Mouse (Mus musculus) layer of hippocampus, adult 2 months (tissue): ENCODE measurements around the gene Gm10229. TPM values are rescaled to one million over a fixed set of nuclear protein-coding genes. Genes with fewer than 3 reads are reported as not detected.
"Not testable (repeated sequence)": the region's sequence is repeated elsewhere in the genome, so short reads cannot be mapped to it uniquely, and the experiment has no call there.

ENCODE experiments used
- DNase-seq, 2 experiments: peaks; one replicate each; pipeline ENCODE4 v3.0.0; 2022; ENCODE audit warnings: low spot score in 2 of 2
- H3K27ac ChIP-seq: fragments of 200-600 bp; 2 replicates; pipeline ENCODE4 v1.8.1; 2022
- H3K4me3 ChIP-seq: fragments of 200-600 bp; 2 replicates; pipeline ENCODE4 v1.8.1; 2022; ENCODE audit warnings: mild to moderate bottlenecking
- CTCF ChIP-seq: fragments of 200-600 bp; conservative IDR thresholded peaks from 2 replicates; pipeline ENCODE4 v1.8.1; 2022; ENCODE audit warnings: antibody characterized with exemption, mild to moderate bottlenecking, moderate library complexity
- long read RNA-seq, 2 experiments: library from polyadenylated mRNA; stranded (forward); transcript quantifications; one replicate each; pipeline ENCODE4 v2.0.0; 2021; ENCODE audit warnings: borderline mapping rate in 2 of 2
- total RNA-seq, 2 experiments: library from RNA; stranded (reverse); gene quantifications; 2 replicates each; pipeline ENCODE4 v1.2.3; 2021

The Gm10229 gene
- total RNA-seq, result not detected
- long read RNA-seq, experiment 1, result 0 reads
- long read RNA-seq, experiment 2, result 0 reads

DNA sequence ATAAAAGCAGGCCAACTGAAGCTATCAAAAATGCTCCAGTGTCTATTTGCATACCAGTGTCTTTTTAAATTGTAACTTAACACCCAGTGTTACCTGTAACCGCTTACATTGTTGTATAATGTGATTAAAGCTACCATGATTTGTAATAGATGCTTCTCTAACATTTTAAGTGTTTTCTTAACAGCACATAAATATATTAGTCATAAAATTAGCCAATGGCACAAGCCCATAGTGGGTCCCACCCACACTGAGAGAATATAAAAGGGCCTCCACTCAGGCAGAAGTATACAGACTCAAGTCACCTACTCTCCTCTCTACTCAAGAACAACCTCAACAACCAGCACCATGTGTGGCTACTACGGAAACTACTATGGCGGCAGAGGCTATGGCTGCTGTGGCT is at the start of gene Gm10229:
Gene Gm10229, plus strand, starts transcription at position 301 of the 400 bp plus-strand sequence.
- not testable (repeated sequence) for H3K4me3 ChIP-seq, DNase-seq, H3K27ac ChIP-seq

DNA sequence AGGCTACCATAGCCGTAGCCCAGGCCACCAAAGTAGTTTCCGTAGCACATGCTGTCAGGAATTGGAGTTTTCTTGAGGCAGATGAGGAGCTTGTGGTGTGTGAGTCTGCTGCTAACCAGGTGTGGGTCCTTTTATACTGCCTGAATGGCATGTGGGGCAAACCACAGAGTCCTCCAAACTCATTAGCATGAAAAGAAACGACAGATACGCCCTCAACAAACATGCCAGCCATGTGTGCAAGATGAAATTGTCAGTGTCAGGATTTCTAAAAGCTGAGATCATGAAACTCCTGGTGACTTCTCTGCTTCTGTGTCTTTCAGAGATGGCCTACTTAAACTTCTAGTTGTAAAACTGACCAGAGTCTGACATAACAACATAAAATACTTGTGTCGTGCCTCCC is 4.4 kb upstream of the Gm10229 start, which contains the start of gene Krtap22-2:
Gene Krtap22-2, minus strand, starts transcription at position 101 of the 400 bp plus-strand sequence.
- no peak for TF ChIP-seq CTCF
- Histone ChIP-seq H3K4me3 (no peak within 1 kb of the TSS), H3K27ac (no peak within 1 kb of the TSS)
- DNase-seq, result no peak

DNA sequence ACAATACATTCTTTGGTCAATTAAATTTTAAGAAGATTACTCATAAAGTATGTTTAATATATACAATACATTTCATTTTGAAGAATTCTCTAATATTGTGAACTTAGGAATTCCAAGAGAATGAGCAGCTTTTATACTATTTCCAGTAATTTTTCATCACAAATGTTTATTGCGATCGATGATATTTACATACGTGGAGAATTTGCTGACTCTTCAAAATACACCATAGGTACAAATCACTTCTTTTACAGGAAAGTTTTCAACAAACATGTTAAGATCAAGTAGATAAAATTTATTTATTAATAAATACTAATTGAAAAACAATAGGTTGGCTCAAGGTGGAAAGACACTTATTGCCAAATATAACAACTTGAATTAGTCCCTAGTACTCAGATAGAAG is 1.1 kb upstream of the Gm10229 start:
- H3K27ac ChIP-seq, result no peak overlapping the region
- H3K4me3 ChIP-seq, result no peak overlapping the region
- TF ChIP-seq CTCF, result no peak
- DNase-seq, result no peak

DNA sequence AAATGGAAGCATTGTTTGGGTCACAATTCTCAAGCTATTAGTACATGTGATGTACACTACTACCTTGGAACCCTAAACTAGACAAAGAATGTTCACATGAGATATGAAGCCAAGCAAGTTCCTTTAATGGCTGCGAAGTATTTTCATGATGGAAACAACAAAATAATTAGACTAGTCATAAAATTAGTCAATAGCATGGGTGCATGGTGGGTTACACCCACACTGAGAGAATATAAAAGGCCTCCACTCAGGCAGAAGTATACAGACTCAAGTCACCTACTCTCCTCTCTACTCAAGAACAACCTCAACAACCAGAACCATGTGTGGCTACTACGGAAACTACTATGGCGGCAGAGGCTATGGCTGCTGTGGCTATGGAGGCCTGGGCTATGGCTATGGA is 16.3 kb downstream of the Gm10229 start, which contains the start of gene Krtap6-1:
Gene Krtap6-1, plus strand, starts transcription at position 301 of the 400 bp plus-strand sequence.
- not testable (repeated sequence) for DNase-seq, H3K27ac ChIP-seq, H3K4me3 ChIP-seq

DNA sequence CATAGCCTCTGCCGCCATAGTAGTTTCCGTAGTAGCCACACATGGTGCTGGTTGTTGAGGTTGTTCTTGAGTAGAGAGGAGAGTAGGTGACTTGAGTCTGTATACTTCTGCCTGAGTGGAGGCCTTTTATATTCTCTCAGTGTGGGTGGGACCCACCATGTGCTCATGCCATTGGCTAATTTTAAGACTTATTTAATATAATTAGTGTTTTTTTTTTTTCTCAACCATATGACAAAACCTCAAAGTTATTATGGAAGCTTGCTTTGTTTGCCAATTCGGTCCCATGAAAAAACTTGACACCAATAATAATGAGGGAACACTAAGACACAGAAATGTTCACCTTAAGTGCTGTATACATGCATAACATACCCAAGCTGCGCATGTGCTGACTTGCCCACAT is 26.3 kb downstream of the Gm10229 start, which contains the start of gene Gm10228:
Gene Gm10228, minus strand, starts transcription at position 101 of the 400 bp plus-strand sequence.
- DNase-seq, H3K27ac ChIP-seq, H3K4me3 ChIP-seq: not testable (repeated sequence)

DNA sequence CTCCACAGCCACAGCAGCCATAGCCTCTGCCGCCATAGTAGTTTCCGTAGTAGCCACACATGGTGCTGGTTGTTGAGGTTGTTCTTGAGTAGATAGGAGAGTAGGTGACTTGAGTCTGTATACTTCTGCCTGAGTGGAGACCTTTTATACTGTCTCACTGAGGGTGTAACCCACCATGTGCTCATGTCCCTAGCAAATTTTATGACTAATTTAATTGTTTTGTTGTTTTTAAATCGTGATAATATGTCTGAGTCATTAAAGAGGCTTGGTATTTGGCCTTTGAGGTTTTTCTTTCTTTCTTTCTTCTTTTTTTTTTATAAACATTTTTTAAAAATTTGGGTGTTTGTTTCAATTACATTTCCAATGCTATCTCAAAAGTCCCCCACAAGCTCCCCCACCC is 32.7 kb downstream of the Gm10229 start, which contains the start of gene Krtap6-5:
Gene Krtap6-5, minus strand, starts transcription at position 101 of the 400 bp plus-strand sequence.
- no peak within 1 kb of the TSS for H3K27ac ChIP-seq
- TF ChIP-seq CTCF, result no peak
- DNase-seq, result no peak
- no peak within 1 kb of the TSS for H3K4me3 ChIP-seq

DNA sequence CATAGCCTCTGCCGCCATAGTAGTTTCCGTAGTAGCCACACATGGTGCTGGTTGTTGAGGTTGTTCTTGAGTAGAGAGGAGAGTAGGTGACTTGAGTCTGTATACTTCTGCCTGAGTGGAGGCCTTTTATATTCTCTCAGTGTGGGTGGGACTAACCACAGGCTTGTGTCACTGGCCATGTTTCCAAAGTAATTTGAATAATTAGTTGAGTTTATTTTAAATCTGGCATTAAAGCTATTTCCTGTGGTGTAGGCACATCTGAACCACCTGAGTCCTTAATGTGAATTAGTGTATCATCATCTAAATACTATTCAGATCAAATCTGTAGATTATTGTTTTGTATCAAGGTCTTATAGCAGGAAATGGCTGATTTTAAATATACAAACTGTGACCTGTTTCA is 48.8 kb downstream of the Gm10229 start, which contains the start of gene 1110025L11Rik:
Gene 1110025L11Rik, minus strand, starts transcription at position 101 of the 400 bp plus-strand sequence.
- not testable (repeated sequence) for DNase-seq, H3K27ac ChIP-seq, H3K4me3 ChIP-seq

Other genes starting within 250 kb of the Gm10229 start
- gene 2310057N15Rik, start 241.1 kb upstream of the Gm10229 start, total RNA-seq, result not detected
- not detected for gene Gm5965, start 237.4 kb upstream of the Gm10229 start, total RNA-seq
- gene Gm20741, start 203.1 kb upstream of the Gm10229 start, total RNA-seq, result not detected
- gene Krtap15, start 195.1 kb upstream of the Gm10229 start, total RNA-seq, result not detected
- not detected for gene Krtap14, start 189.1 kb upstream of the Gm10229 start, total RNA-seq
- not detected for gene Krtap19-1, start 145.9 kb upstream of the Gm10229 start, total RNA-seq
- gene Krtap19-2, start 141.0 kb upstream of the Gm10229 start, total RNA-seq, result not detected
- gene Krtap19-3, start 137.2 kb upstream of the Gm10229 start, total RNA-seq, result not detected
- gene Krtap19-4, start 130.2 kb upstream of the Gm10229 start, total RNA-seq, result not detected
- gene Krtap19-5, start 118.8 kb upstream of the Gm10229 start, total RNA-seq, result not detected
- not detected for gene Krtap19-9b, start 83.0 kb upstream of the Gm10229 start, total RNA-seq
- not detected for gene Krtap16-3, start 52.4 kb upstream of the Gm10229 start, total RNA-seq
- gene Krtap22-2, start 4.5 kb upstream of the Gm10229 start, total RNA-seq, result not detected
- not detected for gene Krtap6-1, start 16.4 kb downstream of the Gm10229 start, total RNA-seq
- not detected for gene Gm10228, start 26.2 kb downstream of the Gm10229 start, total RNA-seq
- gene Krtap6-5, start 32.6 kb downstream of the Gm10229 start, total RNA-seq, result not detected
- not detected for gene 1110025L11Rik, start 48.7 kb downstream of the Gm10229 start, total RNA-seq
- gene Krtap6-3, start 68.7 kb downstream of the Gm10229 start, total RNA-seq, result not detected
- gene Gm6358, start 125.6 kb downstream of the Gm10229 start, total RNA-seq, result not detected
- gene Gm10061, start 135.8 kb downstream of the Gm10229 start, total RNA-seq, result not detected
- gene Gm9789, start 142.7 kb downstream of the Gm10229 start, total RNA-seq, result not detected
- not detected for gene Gm7735, start 154.2 kb downstream of the Gm10229 start, total RNA-seq
- gene 1110057P08Rik, start 159.5 kb downstream of the Gm10229 start, total RNA-seq, result not detected
- not detected for gene Krtap20-2, start 190.6 kb downstream of the Gm10229 start, total RNA-seq